Mouse (Mus musculus) effector memory CD4-positive, alpha-beta T cell, adult 5 months (primary cell): ENCODE data around the gene Fut8. TPM values are rescaled to one million over a fixed set of nuclear protein-coding genes. Genes with fewer than 3 reads are reported as not detected.

Source experiments
- polyA plus RNA-seq: library from polyadenylated mRNA; unstranded; fragments of 100-300 nt; shearing (Covaris generic); gene quantifications from one replicate; pipeline ENCODE4 v1.2.1, GENCODE M21; 2017

Fut8 gene
- 47.4 TPM for polyA plus RNA-seq

DNA sequence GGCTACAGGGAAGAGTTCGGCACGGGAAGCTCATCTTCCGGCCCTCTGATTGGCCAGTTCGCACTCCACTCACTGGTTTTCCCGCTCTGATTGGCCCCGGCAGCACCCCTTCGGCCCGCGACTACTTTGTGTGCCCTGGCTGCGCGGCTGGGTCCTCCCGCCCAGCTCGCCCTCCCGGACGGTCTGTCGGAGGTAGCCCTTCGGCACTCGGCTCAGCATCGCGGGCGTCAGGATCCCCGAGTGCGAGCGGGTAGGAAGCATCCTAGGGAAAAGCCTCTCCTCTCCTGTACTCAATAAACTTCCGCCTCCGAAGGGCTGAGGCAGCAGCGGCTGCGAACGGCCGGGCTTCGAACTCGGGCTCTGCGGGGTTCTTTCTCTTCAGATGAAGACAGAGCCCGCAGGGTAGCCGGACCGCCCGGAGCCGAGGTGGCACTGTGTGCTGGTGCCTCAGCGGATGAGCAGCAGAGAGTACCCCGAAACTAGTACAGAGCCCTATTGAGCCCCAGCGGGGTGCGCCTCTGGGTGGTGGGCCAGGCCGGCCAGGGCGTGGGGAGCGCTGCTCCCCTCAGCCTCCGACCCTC, at the start of gene Fut8:
Gene Fut8, plus strand, starts transcription at position 176 of the 581 bp plus-strand sequence.

